Mouse (Mus musculus) heart, postnatal 0 days (tissue): ENCODE measurements around the gene Ulk1. TPM values are rescaled to one million over a fixed set of nuclear protein-coding genes. Genes with fewer than 3 reads are reported as not detected.

Experiments
- ATAC-seq: fragments of 200-750 bp; cut with Nextera tagmentation; 2 replicates; pipeline ENCODE4 v1.8.0; 2017; ENCODE audit warnings: low read depth, moderate number of reproducible peaks, moderate library complexity; ENCODE audit not compliant: insufficient read depth
- DNase-seq: peaks from one replicate; pipeline ENCODE4 v3.0.0-alpha.2; 2016; ENCODE audit warnings: low spot score
- H3K27ac ChIP-seq: fragments of 300-500 bp; sonication (generic); 2 replicates; pipeline ENCODE4 v1.5.1; 2014; ENCODE audit warnings: low read depth, mild to moderate bottlenecking
- H3K27me3 ChIP-seq: fragments of 300-500 bp; sonication (generic); 2 replicates; pipeline ENCODE4 v1.6.1; 2014; ENCODE audit warnings: low read length, mixed read lengths; ENCODE audit not compliant: control insufficient read depth, insufficient read depth
- H3K36me3 ChIP-seq: fragments of 300-500 bp; sonication (generic); replicated peaks from 2 replicates; pipeline ENCODE4 v1.6.1; 2014; ENCODE audit warnings: low read length, mixed read lengths; ENCODE audit not compliant: control insufficient read depth, insufficient read depth
- H3K4me1 ChIP-seq: fragments of 300-500 bp; sonication (generic); 2 replicates; pipeline ENCODE4 v1.6.1; 2014; ENCODE audit warnings: antibody characterized with exemption; ENCODE audit not compliant: control insufficient read depth, insufficient read depth
- H3K4me2 ChIP-seq: fragments of 300-500 bp; sonication (generic); 2 replicates; pipeline ENCODE4 v1.6.1; 2014; ENCODE audit warnings: low read depth, mild to moderate bottlenecking, low read length, moderate library complexity
- H3K4me3 ChIP-seq: fragments of 300-500 bp; sonication (generic); 2 replicates; pipeline ENCODE4 v1.5.1; 2014; ENCODE audit warnings: low read depth, low read length
- H3K9ac ChIP-seq: fragments of 300-500 bp; sonication (generic); replicated peaks from 2 replicates; pipeline ENCODE4 v1.6.1; 2014; ENCODE audit warnings: low read depth, low read length, mixed read lengths
- H3K9me3 ChIP-seq: fragments of 300-500 bp; sonication (generic); replicated peaks from 2 replicates; pipeline ENCODE4 v1.6.1; 2016; ENCODE audit warnings: low read length; ENCODE audit not compliant: control insufficient read depth
- CTCF ChIP-seq: IDR thresholded peaks from 2 replicates; pipeline ENCODE4 v1.5.1; 2016; ENCODE audit warnings: antibody characterized with exemption, control low read depth, low read depth
- EP300 ChIP-seq: IDR thresholded peaks from 2 replicates; pipeline ENCODE4 v1.6.1; 2016; ENCODE audit warnings: antibody characterized with exemption, low read depth
- WGBS: fragments of 180-500 bp; shearing (Covaris S2); extraction: QIAGEN DNeasy Blood & Tissue Kit; methylation state at CpG from one replicate; pipeline ENCODE4 v1.1.7; 2014; 5-methylcytosine and 5-hydroxymethylcytosine counted together
- polyA plus RNA-seq: library from polyadenylated mRNA; unstranded; fragments of >200 nt; fragmentation: Nextera tagmentation; extraction: Ambion mirVana; gene quantifications from 2 replicates; pipeline ENCODE4 v1.2.1, GENCODE M21; 2015
- total RNA-seq: library from RNA; depleted of rRNA; stranded (reverse); fragments of >200 nt; gene quantifications from 2 replicates; pipeline ENCODE4 v1.2.3, GENCODE M21; 2014; ENCODE audit warnings: low replicate concordance

The Ulk1 gene
- total and polyA plus RNA-seq, 2 experiments from 2014 or later, result 9.8 to 36.3 TPM

DNA sequence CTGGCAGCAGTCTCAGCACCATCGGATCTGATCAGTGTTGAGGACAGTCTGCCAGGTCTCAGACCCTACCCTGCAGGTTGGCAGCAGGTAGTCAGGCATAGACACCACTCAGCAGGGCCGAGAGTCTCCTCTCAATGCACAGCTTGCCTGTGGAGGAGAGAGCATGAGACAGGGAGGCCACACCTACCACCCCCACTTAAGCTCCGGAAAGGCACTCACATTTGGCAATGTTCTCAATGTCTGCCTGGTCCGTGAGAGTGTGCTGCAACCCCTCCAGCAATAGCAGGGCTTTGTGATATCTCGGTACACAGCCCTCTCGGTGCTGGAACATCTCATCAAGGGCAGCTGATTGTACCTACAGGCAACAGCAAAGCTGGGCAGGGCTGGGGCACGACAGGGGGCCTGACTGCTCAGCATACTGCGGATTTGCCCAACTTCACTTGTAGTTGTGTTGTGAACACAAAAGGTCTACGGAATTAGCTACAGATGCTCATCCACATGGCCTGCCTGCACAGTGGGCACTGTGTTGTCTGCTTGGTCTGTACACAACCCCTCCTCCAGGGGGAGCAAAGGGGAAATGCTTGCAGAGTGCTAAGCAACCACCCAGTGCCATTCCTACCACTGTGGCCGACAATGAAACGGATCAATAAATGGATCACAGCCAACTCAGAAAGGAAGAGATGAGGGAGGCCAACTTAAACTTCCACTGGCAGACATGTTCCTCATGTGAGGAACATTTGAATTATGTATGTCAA lies 23.6 kb downstream of the Ulk1 start:
- no peaks in the 10 kb centered on the region for H3K9me3 ChIP-seq
- no peak overlapping the region for H3K4me2 ChIP-seq
- ATAC-seq, result peak; percentile 77
- no peak overlapping the region for H3K9ac ChIP-seq
- WGBS, result 57% methylated on average over 11 of the region's 11 CpGs
- TF ChIP-seq EP300 (no peak), CTCF (peak; percentile 40)
- peak overlapping the region; percentile 30; the same call in 1 of the 2 replicates for H3K27ac ChIP-seq
- no peaks in the 10 kb centered on the region for H3K4me1 ChIP-seq
- no peak overlapping the region for H3K4me3 ChIP-seq
- peak; percentile 47 for DNase-seq
- peaks cover 50% of the 10 kb centered on the region for H3K36me3 ChIP-seq
- H3K27me3 ChIP-seq, result no peaks in the 10 kb centered on the region

GRCm38 (mm10) chr5:110783150-110783549 lies 26.7 kb downstream of the Ulk1 start:
- no peaks in the 10 kb centered on the region for H3K9me3 ChIP-seq
- no peak overlapping the region for H3K9ac ChIP-seq
- no peaks in the 10 kb centered on the region for H3K27me3 ChIP-seq
- no peak overlapping the region for H3K4me3 ChIP-seq
- no peak for TF ChIP-seq EP300
- no peak for TF ChIP-seq CTCF
- peaks cover 29% of the 10 kb centered on the region for H3K36me3 ChIP-seq
- no peak overlapping the region for H3K27ac ChIP-seq
- ATAC-seq (no peak), DNase-seq (no peak)
- 66% methylated on average over 8 of the region's 8 CpGs for WGBS
- H3K4me1 ChIP-seq, result peaks cover 12% of the 10 kb centered on the region
- no peak overlapping the region for H3K4me2 ChIP-seq

DNA sequence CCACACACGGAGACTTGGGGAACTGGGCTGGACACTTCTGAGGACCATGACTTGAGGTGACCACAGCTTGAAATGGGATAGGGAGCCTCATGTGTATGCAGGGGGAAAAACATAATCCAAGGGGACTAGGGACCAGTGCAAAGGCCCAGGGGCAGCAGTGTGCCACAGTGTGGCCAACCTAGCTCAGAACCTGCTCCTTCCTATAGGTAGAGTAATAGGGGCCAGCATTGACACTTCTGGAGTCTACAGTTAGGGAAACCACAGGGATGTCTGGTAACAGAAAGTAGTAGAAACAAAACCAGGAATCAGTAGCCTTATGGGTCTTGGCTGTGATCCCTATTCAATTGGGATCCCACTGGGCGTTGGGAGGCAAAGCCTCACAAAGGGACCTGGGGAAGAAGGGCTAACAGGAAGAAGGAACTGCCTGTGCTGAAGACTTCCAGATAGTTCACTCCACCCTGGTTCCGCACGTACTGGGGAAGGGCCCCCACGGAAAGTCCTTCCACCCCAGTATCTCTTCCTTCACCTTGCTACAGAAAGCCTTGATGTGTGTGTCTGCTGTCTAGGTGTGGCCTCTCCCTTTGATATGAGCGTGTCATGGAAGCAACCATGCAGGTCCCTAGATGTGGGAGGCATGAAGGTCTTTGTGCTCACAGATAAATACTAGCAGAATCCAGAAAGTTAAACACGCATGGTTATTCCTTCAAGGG lies 28.2 kb downstream of the Ulk1 start:
- no peak for ATAC-seq
- 71% methylated on average over 7 of the region's 7 CpGs for WGBS
- Histone ChIP-seq H3K4me2 (no peak overlapping the region), H3K36me3 (peaks cover 21% of the 10 kb centered on the region), H3K9ac (no peak overlapping the region), H3K27ac (no peak overlapping the region), H3K4me1 (peaks cover 12% of the 10 kb centered on the region), H3K4me3 (no peak overlapping the region), H3K27me3 (no peaks in the 10 kb centered on the region), H3K9me3 (no peaks in the 10 kb centered on the region)
- DNase-seq, result no peak
- TF ChIP-seq CTCF (no peak), EP300 (no peak)

DNA sequence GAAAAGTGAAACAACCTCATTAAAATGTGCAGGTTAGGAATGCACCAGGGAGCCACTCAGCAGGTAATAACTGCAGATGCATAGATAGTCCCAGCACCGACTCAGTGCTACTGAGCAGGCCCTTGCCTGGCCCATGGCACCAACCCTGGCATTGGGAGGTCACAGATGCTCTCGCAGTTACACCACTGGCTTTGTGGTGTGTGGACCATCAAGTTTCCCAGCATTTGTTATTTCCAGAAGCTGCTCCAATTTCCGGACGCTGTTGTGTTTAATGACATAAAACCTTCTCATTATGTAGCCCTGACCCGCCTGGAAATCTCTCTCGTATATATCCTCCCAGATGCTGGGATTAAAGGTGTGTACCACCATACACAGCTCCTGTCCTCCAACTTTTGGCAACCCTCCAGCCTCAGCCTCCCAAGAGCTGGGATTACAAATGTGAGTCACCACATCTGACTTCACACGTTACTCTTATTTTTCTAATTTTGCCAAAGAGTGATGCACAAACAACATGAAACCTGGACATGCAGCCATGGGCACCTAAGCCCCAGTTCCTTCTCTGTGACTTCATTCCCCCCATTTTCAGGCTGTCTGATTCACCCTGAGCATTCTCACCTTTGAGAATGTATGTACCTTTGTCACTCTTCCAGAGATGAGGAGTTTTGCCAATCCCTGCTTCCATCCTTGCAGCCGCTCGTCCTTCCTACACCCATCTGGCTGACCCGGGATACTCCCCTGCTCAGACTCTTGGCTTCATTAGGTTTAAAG lies 29.0 kb downstream of the Ulk1 start:
- 0 out of 2 replicates have a peak overlapping the region, but pooled peaks have one; percentile 32 for H3K27ac ChIP-seq
- DNase-seq (no peak), ATAC-seq (peak; percentile 49; the same call in 1 of the 2 replicates)
- TF ChIP-seq EP300 (no peak), CTCF (no peak)
- no peaks in the 10 kb centered on the region for H3K27me3 ChIP-seq
- peaks cover 23% of the 10 kb centered on the region for H3K36me3 ChIP-seq
- 57% methylated on average over 10 of the region's 10 CpGs for WGBS
- peaks cover 12% of the 10 kb centered on the region for H3K4me1 ChIP-seq
- peak overlapping the region; percentile 97 for H3K4me2 ChIP-seq
- H3K9me3 ChIP-seq, result no peaks in the 10 kb centered on the region
- peak overlapping the region; percentile 85 for H3K4me3 ChIP-seq
- H3K9ac ChIP-seq, result 0 out of 2 replicates have a peak overlapping the region, but pooled peaks have one; percentile 83

- H3K9ac ChIP-seq, result peak within 1 kb of the TSS; percentile 83
- TF ChIP-seq EP300 (no peak), CTCF (no peak)
- peak within 1 kb of the TSS; percentile 97 for H3K4me2 ChIP-seq
- peaks cover 25% of the 10 kb centered on the region for H3K36me3 ChIP-seq
- peak within 1 kb of the TSS; percentile 61 for H3K27ac ChIP-seq
- ATAC-seq (peak; percentile 91), DNase-seq (peak; percentile 81)
- WGBS, result under 1% methylated on average over 54 of the region's 57 CpGs
- peaks cover 12% of the 10 kb centered on the region for H3K4me1 ChIP-seq
- peak within 1 kb of the TSS; percentile 85 for H3K4me3 ChIP-seq
- no peaks in the 10 kb centered on the region for H3K27me3 ChIP-seq
- H3K9me3 ChIP-seq, result no peaks in the 10 kb centered on the region
These were observed 29.7 kb downstream of the Ulk1 start, which contains the start of gene Pus1 for GRCm38 (mm10) chr5:110779998-110780760. Gene Pus1, minus strand, starts transcription at chr5:110780659.
